Mouse (Mus musculus) liver, embryonic 14.5 days (tissue): ENCODE results near the gene Pex26.

Source experiments
- CTCF ChIP-seq: IDR thresholded peaks from 2 replicates; pipeline ENCODE4 v1.5.1; 2016; ENCODE audit warnings: antibody characterized with exemption, low read depth, control low read depth
- EP300 ChIP-seq: IDR thresholded peaks from 2 replicates; pipeline ENCODE4 v1.6.1; 2016; ENCODE audit warnings: antibody characterized with exemption, low read depth

DNA sequence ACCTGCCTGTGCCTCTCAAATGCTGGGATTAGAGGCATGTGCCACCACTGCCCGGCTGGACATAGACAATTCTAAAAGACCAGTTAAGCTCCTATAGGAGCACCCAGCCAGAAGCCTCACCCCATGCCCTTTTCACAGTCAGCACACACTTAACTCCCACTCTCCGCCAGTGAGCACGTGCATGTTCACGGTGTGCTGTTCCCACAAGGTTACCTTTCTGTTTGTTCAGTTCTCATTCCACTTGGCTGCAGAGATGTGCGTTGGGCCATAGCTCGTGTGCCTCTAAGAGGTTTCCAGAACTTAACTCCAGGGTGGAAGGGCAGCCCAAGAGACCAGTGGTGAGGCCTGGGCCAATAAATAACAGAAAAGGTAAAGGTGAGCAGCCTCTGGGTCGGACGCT is 1.8 kb downstream of the Pex26 start:
- TF ChIP-seq EP300 (no peak), CTCF (no peak)
